In genomic region chr8:3956037-3956436, GRCm38 (mm10) we compare ENCODE assay signal across 7 mouse cellular contexts. TPM values are rescaled to one million over a fixed set of nuclear protein-coding genes. Genes with fewer than 3 reads are reported as not detected.
A peak's percentile ranks its signal among the peaks of the same experiment; 100 is the strongest.
DNase-seq lines count a peak whose midpoint lies in the region; TF ChIP-seq lines count a peak whose summit lies in the region.

No protein-coding gene starts in this region.

- intact Hi-C loops in left cerebral cortex, adult 2 months (cut with DNase I), result loop anchor here (5.0 kb wide), 1 partner anchor 239 kb away; no protein-coding TSS in a partner anchor

- H3K4me3 ChIP-seq in left cerebral cortex, adult 2 months, result no peak overlapping the region

- DNase-seq in left cerebral cortex, adult 2 months (ENCODE audit: extremely low spot score in 1 of 2, low spot score in 2 of 2), result no peak
- DNase-seq in left cerebral cortex, adult 11 months (ENCODE audit: low spot score), result no peak
- DNase-seq in MN1 (ENCODE audit: low spot score), result peak; percentile 19
- peak; percentile 8 for DNase-seq in c-Kit-positive CD71-positive TER-119-positive erythroid progenitor cells, embryonic 14.5 days (ENCODE audit: low spot score)
- peak; percentile 44 to 67 for DNase-seq in kidney, postnatal 4 days
- DNase-seq in ovary, postnatal 14 days (ENCODE audit: low spot score), result no peak
- no peak for DNase-seq in thymus, postnatal 36 days

- no peak overlapping the region for H3K27ac ChIP-seq in left cerebral cortex, adult 2 months

- TF ChIP-seq CTCF in left cerebral cortex, adult 2 months (IDR thresholded peaks at IDR 0.05), result peak; percentile 42

RNA-seq across cellular contexts. Expression of gene Cd209c, which starts 1.5 kb away (rescaled TPM):
- total RNA-seq in left cerebral cortex, adult 2 months (2021), result under 1 TPM; 0.30 to 0.34 TPM

RNA-seq across cellular contexts. Expression of gene Cd209b, which starts 29.4 kb away (rescaled TPM):
- 1 to 10 TPM in 1 of 2 experiments, under 1 TPM in 1; 0.91 to 1.0 TPM for total RNA-seq in left cerebral cortex, adult 2 months (2021)

Comparison
In these comparisons a context has a peak if more than half of its experiments do, and no peak if none do; other contexts are left out.
1. DNase-seq: peak in MN1 (single experiment), c-Kit-positive CD71-positive TER-119-positive erythroid progenitor cells, embryonic 14.5 days (single experiment) and kidney, postnatal 4 days (2 of 2); none in left cerebral cortex, adult 2 months (0 of 2), left cerebral cortex, adult 11 months (single experiment), ovary, postnatal 14 days (single experiment) and thymus, postnatal 36 days (0 of 2).